Mouse (Mus musculus) monocyte, adult 5-6 weeks (primary cell): ENCODE measurements around the gene Vps13d. TPM values are rescaled to one million over a fixed set of nuclear protein-coding genes. Genes with fewer than 3 reads are reported as not detected.

ENCODE experiments used
- ATAC-seq: fragments of 153-309, 156-312 bp; replicated peaks from 2 replicates; pipeline ENCODE4 v1.8.0; 2017; ENCODE audit warnings: mild to moderate bottlenecking; ENCODE audit not compliant: low TSS enrichment, insufficient number of reproducible peaks, severe bottlenecking, poor library complexity, low FRiP score
- total RNA-seq: library from RNA; stranded (forward); fragments of 200-1000, 200-491, 200-594 nt; gene quantifications from 3 replicates; pipeline ENCODE4 v1.2.3, GENCODE M21; 2017

Vps13d gene
- total RNA-seq, 1 experiment from 2014 or later, result 36.6 TPM

DNA sequence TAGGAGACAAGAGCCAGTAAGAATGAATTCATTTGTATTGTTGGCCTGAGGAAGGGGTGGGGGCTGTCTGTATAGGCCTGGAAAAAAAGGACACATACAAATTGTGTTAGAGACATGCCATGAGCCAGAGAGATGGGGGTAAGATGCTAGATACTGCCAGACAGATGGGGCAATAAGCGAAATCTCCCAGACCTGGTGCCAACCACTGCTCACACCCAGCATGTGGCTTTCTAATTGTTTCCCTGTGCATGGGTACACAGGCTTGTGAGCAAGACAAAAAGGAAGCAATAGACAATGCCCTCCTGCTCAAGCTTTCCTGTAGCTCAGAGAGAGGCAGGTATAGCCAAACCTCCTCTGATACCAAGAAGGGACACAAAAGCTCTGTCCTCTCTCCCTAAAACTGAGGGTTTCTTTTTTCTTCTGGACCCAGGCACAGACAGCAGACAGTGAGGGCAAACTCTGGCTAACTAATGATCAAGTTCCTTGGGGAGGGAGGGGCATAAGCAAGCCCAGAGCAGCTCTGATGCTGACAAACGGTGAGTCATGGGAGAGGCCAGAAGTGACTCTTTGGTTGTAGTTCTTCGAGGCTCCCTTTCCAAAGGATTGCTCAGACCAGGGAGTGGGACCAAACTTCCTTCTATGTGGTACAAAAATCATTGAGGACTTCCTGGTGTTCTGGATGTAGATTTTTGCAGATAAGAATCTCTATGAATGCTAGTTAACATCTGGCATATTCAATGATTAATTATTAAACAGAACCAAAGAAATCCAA, 196.7 kb downstream of the Vps13d start:
- no peak for ATAC-seq

DNA sequence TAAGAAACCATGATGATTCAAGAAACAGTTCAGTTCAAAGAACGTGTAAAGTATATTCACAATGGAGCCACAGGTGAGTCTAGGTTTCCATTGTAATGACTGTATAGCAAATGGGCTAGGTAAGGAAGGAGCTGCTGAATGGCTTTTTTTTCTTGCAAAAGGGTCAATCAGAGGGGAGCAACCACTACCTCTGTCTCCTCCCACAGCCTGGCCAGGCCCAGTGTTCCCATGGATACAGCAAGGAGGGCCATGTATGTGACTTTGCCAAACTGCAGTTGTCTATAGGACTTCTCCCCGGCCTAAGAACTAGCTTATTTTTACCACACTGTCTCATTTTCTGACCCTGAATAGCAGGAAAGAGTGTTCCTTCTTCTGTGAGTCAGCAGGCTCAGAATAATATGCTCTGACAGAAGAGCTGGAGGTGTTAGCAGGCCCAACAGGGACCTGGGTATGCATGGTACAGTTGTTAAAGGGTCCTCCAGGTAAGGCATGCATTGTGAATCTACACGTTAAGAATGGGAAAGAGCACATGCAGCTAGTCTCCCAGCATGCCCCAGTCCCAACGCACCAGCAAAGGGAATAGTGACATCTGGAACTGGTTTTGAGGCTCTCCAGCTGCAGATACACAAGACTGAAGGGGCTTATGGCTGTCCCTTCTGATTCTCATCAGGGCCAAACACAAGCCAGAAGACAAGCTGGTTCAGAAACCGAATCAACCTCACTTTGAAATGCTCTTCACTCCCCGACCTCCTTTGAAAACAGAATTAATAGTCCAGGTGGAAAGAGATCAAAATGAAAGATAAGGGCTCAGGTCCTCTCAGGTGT, 197.6 kb downstream of the Vps13d start:
- ATAC-seq, result no peak

DNA sequence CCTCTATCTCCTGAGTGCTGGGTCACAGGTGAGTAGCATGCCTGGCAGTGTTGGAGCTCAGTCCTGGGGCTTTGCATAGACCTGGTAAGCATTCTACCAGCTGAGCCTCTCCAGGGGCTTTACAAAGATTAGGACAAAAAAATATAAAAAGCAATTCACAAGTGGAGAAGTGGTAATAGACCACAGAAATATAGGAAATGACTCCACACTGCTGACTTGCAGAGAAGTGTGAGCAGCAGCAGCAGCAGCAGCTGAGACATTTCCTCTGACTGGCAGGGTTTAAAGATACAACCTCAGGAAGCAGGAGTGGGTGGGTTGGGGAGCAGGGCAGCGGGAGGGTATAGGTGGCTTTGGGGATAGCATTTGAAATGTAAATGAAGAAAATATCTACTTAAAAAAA, 199.0 kb downstream of the Vps13d start:
- ATAC-seq, result no peak

DNA sequence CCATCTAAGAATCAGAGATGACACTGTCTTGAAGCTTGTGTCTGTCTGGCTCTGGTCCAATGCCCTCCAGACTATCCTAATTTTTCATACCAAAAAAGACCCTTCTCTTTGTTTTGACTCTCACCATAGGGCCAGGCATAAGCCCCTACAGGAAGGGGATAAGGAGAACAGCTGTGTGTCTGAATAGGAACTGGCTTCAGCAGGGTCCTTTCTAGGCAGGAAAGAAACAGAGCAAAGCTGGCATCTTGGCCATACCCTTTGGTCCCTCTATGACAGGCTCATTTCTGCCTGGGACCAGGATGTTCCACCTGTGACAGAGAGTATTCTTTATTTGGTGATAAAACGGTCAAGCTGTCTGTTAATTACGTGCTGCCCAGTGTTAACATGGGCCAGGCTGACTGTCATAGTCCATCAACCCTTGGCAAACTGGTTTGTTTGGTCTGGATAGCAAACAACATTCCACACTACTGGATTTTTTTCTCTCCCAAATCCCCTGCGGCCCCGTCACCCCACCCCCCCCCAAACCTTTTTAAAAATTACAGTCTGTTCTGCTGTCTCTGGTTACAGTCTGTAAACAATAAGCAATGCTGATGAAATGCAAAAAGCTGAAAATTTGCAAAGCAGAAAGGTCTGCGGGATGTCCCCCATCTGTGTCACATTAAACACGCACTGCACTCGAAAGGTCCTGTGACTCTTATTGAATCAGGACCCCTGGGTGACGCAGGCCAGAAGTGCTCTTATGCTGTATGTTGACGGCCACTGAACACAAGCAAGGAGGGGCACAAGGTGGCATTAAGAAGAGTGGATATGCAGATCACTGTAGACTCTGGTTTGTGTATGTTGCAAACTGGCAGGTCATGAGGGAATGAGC, 201.5 kb downstream of the Vps13d start:
- no peak for ATAC-seq

DNA sequence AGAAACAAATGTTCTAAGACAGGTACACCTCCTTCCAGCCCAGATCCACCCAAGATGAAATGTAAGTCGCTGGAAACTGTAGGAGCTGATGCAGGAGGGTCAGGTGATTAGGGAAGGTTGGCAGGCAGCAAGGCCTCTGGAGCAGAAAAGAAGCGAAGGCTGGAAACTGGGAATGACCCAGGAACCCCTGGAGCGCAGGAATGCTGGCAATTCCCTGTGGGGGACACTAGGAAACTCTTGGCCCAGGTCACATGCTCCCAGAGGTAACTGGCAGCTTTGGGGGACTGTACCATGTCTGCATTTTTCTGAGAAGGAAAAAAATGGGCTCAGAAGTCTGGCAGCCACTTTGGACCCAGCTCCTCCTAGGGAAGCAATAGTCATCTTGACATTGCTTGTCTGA, 202.4 kb downstream of the Vps13d start:
- no peak for ATAC-seq

DNA sequence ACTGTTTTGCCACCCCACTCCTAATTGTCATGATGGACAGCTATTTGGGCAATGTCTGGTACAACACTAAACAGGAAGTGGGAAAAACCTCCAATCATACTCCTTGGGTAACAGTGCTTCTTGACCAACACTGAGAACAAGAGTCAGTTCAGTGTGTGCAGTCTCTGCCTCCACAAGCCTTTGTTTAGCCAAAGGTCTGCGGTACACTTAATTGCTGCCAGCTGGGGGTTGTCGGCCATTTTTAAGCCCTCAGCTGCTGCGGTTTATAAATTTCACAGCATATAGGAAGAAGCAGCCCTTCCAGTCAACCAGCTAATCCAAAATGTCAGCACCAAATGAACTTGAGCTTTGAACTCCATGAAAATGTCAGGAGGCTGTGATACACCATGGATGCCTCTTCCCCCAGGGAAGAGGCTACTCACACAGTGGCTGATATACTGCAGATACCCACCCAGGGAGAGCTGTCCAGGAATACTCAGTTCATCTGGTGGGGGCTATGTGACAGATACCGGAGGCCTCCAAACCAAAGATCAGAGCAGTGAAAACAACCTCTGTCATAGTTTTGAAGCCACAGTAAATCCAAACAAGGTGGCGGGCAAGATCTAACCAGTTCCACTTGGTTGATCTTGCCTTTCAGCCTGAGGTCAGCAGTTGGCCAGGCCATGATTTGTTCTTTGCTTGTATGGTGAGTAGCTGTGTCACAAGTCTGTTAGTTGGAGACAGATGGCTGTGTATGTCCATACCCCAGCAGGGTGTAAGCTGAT, 206.2 kb downstream of the Vps13d start:
- no peak for ATAC-seq

DNA sequence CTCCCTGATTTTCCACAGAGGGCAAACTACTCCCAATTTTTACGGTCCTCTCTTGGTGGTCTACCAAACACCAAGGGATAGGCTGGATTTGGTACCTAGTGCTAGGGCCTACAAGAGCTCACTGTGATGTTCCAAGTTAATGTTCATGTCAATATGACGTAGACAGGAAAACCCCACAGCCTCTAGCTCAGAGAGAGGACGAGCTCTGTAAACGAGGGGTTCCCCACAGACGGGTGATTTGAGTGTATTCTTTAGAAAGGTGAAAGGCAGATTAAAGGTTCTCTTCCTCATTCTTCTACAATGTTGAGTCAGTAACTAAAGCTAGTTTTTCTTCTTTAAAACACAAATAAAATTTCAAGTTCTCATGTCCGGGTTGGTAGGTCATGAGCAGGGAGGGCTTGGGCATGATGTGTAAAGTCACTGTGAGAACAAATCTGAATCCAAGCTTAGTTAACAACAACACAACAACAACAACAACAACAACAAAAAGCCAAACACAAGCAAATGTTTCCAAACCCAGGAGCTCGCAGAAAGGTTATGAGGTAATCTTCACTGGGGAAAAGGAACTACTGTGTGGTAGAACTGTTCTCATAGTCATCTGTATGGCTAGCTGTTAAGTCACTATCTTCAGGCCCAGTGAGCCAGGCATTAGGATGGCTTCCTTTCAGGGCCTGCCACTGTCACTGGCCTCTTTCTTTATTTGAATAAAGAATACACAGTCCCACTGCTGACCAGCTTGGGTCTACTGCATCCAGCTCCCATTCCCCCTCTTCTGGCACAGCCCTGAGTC, 208.6 kb downstream of the Vps13d start:
- no peak for ATAC-seq

DNA sequence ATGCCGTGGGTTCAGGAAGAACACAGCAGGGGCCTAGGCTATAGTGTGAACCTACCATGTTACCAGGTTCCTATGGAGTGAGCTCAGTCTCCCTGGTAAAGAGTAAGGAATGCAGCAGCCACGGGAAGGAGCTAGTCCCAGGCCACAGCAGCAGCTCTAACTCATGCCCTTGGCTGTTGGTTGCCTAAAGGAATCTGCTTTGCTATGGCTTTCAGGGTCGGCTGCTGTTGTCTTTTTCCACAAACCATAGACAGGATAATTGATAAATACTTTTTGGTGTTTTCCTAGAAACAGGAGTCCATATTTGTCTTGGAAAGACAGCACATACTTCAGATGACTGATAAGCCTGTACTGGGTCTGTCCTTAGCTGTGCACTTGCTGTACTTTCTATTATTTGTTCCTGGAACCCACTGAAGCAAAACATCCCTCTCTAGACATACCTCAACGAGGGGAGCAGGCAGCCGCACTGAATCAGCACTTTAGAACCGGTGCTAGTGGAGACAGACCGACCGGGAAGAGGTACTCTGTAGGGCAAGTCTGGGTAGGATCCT, 210.9 kb downstream of the Vps13d start:
- ATAC-seq, result no peak

DNA sequence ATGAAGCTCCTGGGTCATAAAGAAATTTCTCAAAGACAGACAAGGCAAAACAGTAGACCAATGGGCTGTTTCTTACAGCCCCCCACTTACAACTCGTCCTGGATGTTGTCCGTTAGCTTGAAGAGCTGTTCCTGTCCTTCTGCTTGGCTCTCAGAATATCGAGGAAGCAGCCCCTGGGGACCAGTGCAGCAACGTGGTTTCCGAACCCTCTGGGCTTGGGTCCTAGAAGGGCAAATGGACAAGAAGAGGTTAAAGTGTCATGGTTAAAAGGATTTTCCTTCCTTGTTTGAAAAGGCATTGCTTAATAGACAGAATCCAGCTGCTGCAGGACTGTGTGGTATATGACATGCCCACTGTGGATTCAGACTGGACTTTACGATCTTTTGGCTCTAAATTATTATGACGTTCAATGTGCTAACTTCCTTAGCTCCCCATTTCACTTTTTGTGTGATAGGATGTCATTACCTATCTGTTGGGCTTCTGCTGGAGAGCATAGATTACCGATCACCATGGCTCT, 211.5 kb downstream of the Vps13d start:
- no peak for ATAC-seq

DNA sequence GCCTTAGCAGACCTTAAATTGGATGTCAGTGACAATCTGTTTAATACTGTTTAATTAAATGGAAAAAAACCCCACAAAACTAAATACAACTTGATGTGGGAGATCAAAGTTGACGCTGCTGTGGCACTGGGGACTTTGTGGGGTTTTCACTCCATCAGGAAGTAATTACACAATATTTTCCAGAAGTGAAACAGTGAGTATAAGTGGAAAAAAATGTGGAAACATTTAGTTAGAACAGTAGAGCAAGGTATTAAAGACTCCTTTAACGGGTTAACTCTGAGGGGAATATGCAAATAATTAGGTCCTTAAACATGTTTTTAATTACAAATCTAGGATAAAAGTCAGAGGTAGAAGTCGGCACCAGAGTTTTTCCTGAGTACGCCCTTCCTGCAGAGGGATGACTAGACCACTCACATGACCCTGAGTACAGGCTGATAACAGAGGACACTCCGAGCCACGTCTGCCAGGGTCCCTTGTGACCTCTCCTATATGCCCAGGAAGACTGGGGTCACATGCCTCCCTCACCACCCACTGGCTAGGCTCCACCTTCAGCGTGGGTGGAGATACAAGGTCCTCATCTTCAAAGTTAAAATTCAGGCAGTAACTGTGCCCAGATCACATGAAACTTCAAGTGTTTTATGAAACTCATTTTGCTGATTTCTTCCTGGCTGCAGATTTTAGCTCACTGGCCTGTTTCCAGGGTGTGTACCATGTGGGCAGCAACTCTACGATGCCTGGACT, 213.8 kb downstream of the Vps13d start:
- ATAC-seq, result no peak

DNA sequence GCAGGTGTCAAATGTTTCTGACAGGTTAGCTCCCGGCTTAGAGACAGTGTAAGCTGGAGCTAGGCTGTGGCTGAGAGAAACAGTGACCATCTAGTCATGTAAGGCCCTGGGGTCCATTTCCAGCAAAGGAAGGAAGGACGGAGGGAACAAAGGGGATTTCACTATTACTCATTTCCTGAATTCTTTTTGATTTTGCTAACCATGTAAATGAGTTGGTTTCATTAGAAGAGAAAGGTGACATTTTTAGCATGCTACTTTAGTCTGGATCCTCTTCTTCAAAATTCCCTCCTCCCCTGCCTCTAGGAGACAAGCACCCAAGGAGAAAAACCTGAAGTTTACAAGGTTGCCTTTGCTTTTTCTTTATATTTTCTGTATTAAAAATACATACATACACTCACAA, 214.7 kb downstream of the Vps13d start:
- ATAC-seq, result no peak

DNA sequence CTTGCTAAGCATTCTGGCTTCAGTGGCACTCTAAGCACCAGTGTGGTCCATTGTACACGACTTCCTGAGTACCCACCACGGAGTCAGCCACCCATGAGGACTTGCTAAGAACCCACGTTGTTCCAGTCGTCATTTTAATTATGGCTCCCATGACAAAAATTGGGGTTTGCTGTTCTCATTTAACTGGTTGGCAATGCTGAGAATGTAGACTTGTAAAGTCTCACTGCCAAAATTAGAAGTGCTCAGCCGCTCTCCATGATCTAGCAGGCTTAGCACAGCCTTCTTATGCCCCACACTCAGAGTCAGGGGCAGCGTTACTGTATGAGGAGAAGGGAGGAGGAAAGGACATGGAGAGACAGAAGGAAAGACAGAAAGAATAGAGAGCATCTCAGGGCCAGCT, 216.8 kb downstream of the Vps13d start:
- no peak for ATAC-seq

DNA sequence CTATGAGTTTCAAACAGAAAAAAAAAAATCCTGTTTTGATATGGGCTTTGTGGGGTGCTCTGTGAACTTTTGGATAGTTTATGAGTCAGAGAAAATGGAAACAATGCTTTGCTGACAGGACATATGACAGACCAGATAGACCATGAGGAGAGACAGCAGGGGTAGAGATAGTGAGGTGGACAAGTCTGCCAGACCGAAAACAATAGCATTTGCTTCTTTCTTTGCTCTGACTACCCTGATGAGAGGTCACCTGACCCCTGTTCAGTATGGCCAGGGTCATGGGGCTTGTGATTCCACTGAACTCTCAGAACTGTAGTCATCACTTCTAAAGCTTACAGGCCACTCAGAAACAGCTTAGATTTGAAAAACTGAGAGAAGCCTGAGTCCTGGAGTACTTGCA, 217.7 kb downstream of the Vps13d start:
- ATAC-seq, result no peak

DNA sequence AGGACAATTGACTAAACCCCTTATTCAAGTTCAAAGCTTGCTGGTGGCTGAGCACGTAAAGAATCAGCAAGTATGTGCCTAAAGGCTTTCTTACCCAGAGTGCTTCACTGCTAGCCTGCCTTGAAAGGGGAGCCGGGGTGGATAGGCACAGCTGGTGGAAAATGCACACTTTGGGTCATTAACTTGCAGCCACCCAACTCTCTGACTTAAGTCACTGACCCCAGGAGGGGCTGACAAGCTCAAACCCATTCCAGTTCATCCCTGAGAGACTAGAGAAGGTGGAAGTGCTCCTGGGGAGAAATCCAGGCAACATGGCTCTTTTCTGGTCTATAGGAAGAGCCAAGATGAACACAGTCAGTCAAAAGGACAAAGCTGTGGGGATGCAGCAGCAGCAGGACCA, 219.3 kb downstream of the Vps13d start:
- ATAC-seq, result no peak

DNA sequence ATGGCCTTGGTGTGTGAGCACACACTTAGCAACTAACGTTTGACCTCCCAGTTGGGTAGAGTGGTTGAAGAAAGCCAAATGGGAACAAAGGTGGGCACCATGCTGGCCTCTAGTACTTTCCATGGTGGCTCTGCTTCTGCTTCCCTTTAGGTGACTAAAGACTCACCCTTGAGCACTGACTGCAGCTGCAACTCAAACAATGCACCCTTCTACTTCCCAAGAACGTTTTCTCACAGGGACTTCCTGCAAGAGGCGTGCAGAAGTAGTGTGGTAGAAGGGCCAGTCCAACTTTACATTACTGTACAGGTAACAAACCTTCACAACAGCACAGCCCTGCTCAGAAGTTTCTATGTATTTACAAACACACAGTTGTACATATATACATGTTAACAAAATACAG, 220.3 kb downstream of the Vps13d start:
- no peak for ATAC-seq

DNA sequence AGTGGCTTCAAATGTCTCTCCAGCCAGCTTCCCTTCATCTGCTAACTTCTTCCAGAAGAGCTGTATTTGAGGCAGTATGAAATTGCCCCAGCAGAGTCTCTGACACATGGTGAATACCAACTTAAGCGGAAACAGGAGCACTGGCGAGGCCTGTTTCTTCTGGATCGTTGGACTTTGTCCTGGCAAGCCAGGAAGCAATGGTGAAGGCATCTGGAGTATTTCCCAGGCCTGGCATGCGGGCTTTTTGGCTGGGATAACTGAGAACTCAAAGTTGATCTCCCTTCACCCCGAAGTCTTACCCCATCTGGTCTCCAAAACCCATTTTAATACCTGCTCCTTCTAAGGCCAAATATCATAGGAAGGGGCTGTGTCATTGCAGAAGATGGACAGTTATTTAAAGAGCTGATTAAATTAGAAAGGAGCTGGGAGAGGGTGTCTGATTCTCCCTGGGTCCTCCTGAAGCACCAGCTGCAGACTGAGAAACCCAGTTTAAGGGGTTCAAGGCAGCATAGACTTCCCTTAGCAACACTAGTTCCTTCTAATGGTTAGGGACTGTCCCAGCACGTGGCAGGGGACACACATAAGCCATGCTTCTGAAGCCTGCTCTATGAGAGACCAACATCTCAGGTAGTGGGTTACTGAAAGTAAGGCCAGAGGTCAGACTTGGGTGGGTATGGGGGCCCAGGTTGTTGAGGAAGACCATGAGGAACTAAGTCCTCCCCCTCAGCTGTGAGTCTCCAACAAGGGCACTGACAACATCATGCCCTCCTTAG, 221.7 kb downstream of the Vps13d start:
- no peak for ATAC-seq
